Comparison of ENCODE assay signal across 9 mouse cellular contexts in genomic region chr2:143545299-143545751, GRCm38 (mm10). TPM values are rescaled to one million over a fixed set of nuclear protein-coding genes. Genes with fewer than 3 reads are reported as not detected.
DNase-seq lines count a peak whose midpoint lies in the region; ATAC-seq lines count a peak whose summit lies in the region.
"Had no signal": no experiment of that assay in that cellular context is flagged by ENCODE, and none has a peak within 500 bp of the region (broad histone marks: within the 10 kb centered on the region; RNA-seq: fewer than 3 reads in every experiment).

No protein-coding gene starts in this region.

- peak overlapping the region; percentile 75 for H3K4me2 ChIP-seq in heart, embryonic 15.5 days
- H3K4me2 ChIP-seq in forebrain, embryonic 16.5 days (ENCODE audit: low read length): peak overlapping the region; percentile 94

- peaks cover 53% of the 10 kb centered on the region for H3K27me3 ChIP-seq in heart, embryonic 15.5 days
- H3K27me3 ChIP-seq in forebrain, embryonic 16.5 days (replicated peaks; ENCODE audit: control insufficient read depth, insufficient read depth, low read length): peaks cover 21% of the 10 kb centered on the region
- peaks cover 62% of the 10 kb centered on the region for H3K27me3 ChIP-seq in limb, embryonic 10.5 days (ENCODE audit: low read depth, poor library complexity, severe bottlenecking)

- DNase-seq in heart, postnatal 36 days: no peak
- DNase-seq in cerebellum, adult 18-20 months: peak; percentile 52 to 66
- DNase-seq in limb, embryonic 10.5 days (ENCODE audit: low spot score): peak; percentile 46
- peak; percentile 43 for DNase-seq in right cerebral cortex, adult 18-20 months
- DNase-seq in spleen, postnatal 36 days (ENCODE audit: low spot score in 2 of 2): no peak

- H3K4me3 ChIP-seq in heart, embryonic 15.5 days: peak overlapping the region; percentile 53
- H3K4me3 ChIP-seq in forebrain, embryonic 16.5 days (replicated peaks; ENCODE audit: low read length): peak overlapping the region; percentile 73
- peak overlapping the region; percentile 64 for H3K4me3 ChIP-seq in limb, embryonic 10.5 days

- 3% methylated on average over 7 of the region's 7 CpGs for WGBS in heart, embryonic 15.5 days
- under 1% methylated on average over 7 of the region's 7 CpGs for WGBS in forebrain, embryonic 16.5 days
- 0% methylated on average over 7 of the region's 7 CpGs for WGBS in limb, embryonic 10.5 days

- no peaks in the 10 kb centered on the region for H3K9me3 ChIP-seq in heart, embryonic 15.5 days (replicated peaks)
- H3K9me3 ChIP-seq in forebrain, embryonic 16.5 days (ENCODE audit: control insufficient read depth, low read length): no peaks in the 10 kb centered on the region
- no peaks in the 10 kb centered on the region for H3K9me3 ChIP-seq in limb, embryonic 10.5 days (replicated peaks)

- no peak overlapping the region for H3K27ac ChIP-seq in heart, embryonic 15.5 days
- peak overlapping the region; percentile 83 for H3K27ac ChIP-seq in forebrain, embryonic 16.5 days (ENCODE audit: low read length)
- peak overlapping the region; percentile 65 for H3K27ac ChIP-seq in limb, embryonic 10.5 days

- H3K36me3 ChIP-seq in heart, embryonic 15.5 days: no peaks in the 10 kb centered on the region
- no peaks in the 10 kb centered on the region for H3K36me3 ChIP-seq in forebrain, embryonic 16.5 days (ENCODE audit: control insufficient read depth, insufficient read depth)
- no peaks in the 10 kb centered on the region for H3K36me3 ChIP-seq in limb, embryonic 10.5 days

- no peak for ATAC-seq in heart, embryonic 15.5 days (replicated peaks; ENCODE audit: insufficient number of reproducible peaks, insufficient read depth, low FRiP score, low read depth)
- no peak; the same call in none of the 2 replicates for ATAC-seq in forebrain, embryonic 16.5 days
- ATAC-seq in activated CD4-positive, CD25-positive, alpha-beta regulatory T cell, adult 4 months: no peak

- intact Hi-C loops in heart, postnatal 36 days (cut with DNase I): no loop called here

- H3K4me1 ChIP-seq in heart, embryonic 15.5 days (replicated peaks): peaks cover 11% of the 10 kb centered on the region
- H3K4me1 ChIP-seq in forebrain, embryonic 16.5 days (replicated peaks; ENCODE audit: control insufficient read depth, insufficient read depth, low read length): peaks cover 22% of the 10 kb centered on the region
- peaks cover 13% of the 10 kb centered on the region for H3K4me1 ChIP-seq in limb, embryonic 10.5 days

- H3K9ac ChIP-seq in heart, embryonic 15.5 days: no peak overlapping the region
- peak overlapping the region; percentile 85 for H3K9ac ChIP-seq in forebrain, embryonic 16.5 days (replicated peaks; ENCODE audit: low read depth, low read length)

RNA-seq across cellular contexts. Expression of gene Pcsk2, which starts 0.6 kb away (rescaled TPM):
- polyA plus RNA-seq in heart, embryonic 15.5 days (2015; fragmentation: Nextera tagmentation; extraction: Ambion mirVana): 0.04 and 0.13 TPM in 2 replicates
- total RNA-seq in heart, postnatal 36 days (2021): not detected
- 9.7 and 12.5 TPM in 2 replicates for polyA plus RNA-seq in forebrain, embryonic 16.5 days (2015; fragmentation: Nextera tagmentation; extraction: Ambion mirVana)
- polyA plus RNA-seq in limb, embryonic 10.5 days (2016; fragmentation: Nextera tagmentation; extraction: Ambion mirVana): 0.23 and 0.41 TPM in 2 replicates
- polyA plus RNA-seq in activated CD4-positive, CD25-positive, alpha-beta regulatory T cell, adult 4 months (2017; shearing (Covaris generic)): not detected
- total RNA-seq: MEL had no signal

Comparison
In these comparisons a context has a peak if more than half of its experiments do, and no peak if none do; other contexts are left out.
1. DNase-seq: peak in cerebellum, adult 18-20 months (2 of 2), limb, embryonic 10.5 days (single experiment) and right cerebral cortex, adult 18-20 months (single experiment); none in heart, postnatal 36 days (0 of 2) and spleen, postnatal 36 days (0 of 2).
2. Peak in every context shown above with its lines, with median percentiles within 50 percentile points of each other: H3K4me3 ChIP-seq.